Mouse (Mus musculus) CH12.LX (cell line): ENCODE data around the gene Cd151.

Experiments
- CTCF ChIP-seq, 2 experiments: IDR thresholded peaks in 1 of 2; conservative IDR thresholded peaks in 1 of 2; 2 replicates each; pipeline ENCODE4 v1.5.1; 2011 to 2012; ENCODE audit warnings: low read depth in 2 of 2, low read length in 2 of 2, improper control_type of control experiment in 1 of 2, inconsistent platforms in 1 of 2, mild to moderate bottlenecking in 1 of 2, moderate library complexity in 1 of 2
- E2F4 ChIP-seq: IDR thresholded peaks from 2 replicates; pipeline ENCODE4 v1.6.1; 2011; ENCODE audit warnings: low read depth, low read length, improper control_type of control experiment; ENCODE audit not compliant: insufficient replicate concordance
- KAT2A ChIP-seq: IDR thresholded peaks from 2 replicates; pipeline ENCODE4 v1.6.1; 2012; ENCODE audit warnings: low read length, improper control_type of control experiment, inconsistent platforms; ENCODE audit not compliant: insufficient replicate concordance
- MEF2A ChIP-seq: IDR thresholded peaks from 2 replicates; pipeline ENCODE4 v1.6.1; 2014; ENCODE audit warnings: low read depth, mild to moderate bottlenecking, inconsistent platforms, low read length, improper control_type of control experiment, borderline replicate concordance
- MXI1 ChIP-seq: IDR thresholded peaks from 2 replicates; pipeline ENCODE4 v1.6.1; 2011; ENCODE audit warnings: mild to moderate bottlenecking, low read depth, low read length, improper control_type of control experiment
- NELFE ChIP-seq: IDR thresholded peaks from 2 replicates; pipeline ENCODE4 v1.6.1; 2011; ENCODE audit warnings: low read depth, low read length, improper control_type of control experiment
- POLR2A ChIP-seq: IDR thresholded peaks from 2 replicates; pipeline ENCODE4 v1.6.1; 2011; ENCODE audit warnings: low read depth, mild to moderate bottlenecking, improper control_type of control experiment, low read length
- RAD21 ChIP-seq: IDR thresholded peaks from 2 replicates; pipeline ENCODE4 v1.6.1; 2011; ENCODE audit warnings: low read depth, mild to moderate bottlenecking, low read length, improper control_type of control experiment, moderate library complexity
- SIN3A ChIP-seq: IDR thresholded peaks from 2 replicates; pipeline ENCODE4 v1.6.1; 2012; ENCODE audit warnings: low read length, improper control_type of control experiment, inconsistent platforms
- ZMIZ1 ChIP-seq: IDR thresholded peaks from 2 replicates; pipeline ENCODE4 v1.6.1; 2012; ENCODE audit warnings: low read depth, mild to moderate bottlenecking, inconsistent platforms, low read length, improper control_type of control experiment
- ZNF384 ChIP-seq: IDR thresholded peaks from 2 replicates; pipeline ENCODE4 v1.6.1; 2012; ENCODE audit warnings: low read depth, low read length, improper control_type of control experiment, inconsistent platforms

- TF ChIP-seq POLR2A: no peak
- no peak for TF ChIP-seq E2F4
- no peak for TF ChIP-seq CTCF (conservative IDR thresholded peaks at IDR 0.05 in 1 of 2, IDR thresholded peaks at IDR 0.05 in 1 of 2; ENCODE audit: low read depth in 2 of 2, low read length in 2 of 2)
- TF ChIP-seq RAD21: no peak
- no peak for TF ChIP-seq KAT2A
- TF ChIP-seq MEF2A: no peak
- TF ChIP-seq MXI1: no peak
- no peak for TF ChIP-seq NELFE
- TF ChIP-seq ZNF384: no peak
- TF ChIP-seq SIN3A: no peak
- no peak for TF ChIP-seq ZMIZ1
Observed at GRCm38 (mm10) chr7:141477578-141478269, 10.5 kb downstream of the Cd151 start.
